Mouse (Mus musculus): ENCODE measurements around the gene Gm10382. TPM values are rescaled to one million over a fixed set of nuclear protein-coding genes. Genes with fewer than 3 reads are reported as not detected.
A peak's percentile ranks its signal among the peaks of the same experiment; 100 is the strongest.
"Not testable (repeated sequence)": the region's sequence is repeated elsewhere in the genome, so short reads cannot be mapped to it uniquely, and the experiment has no call there.

Gm10382 gene
- total RNA-seq, 4 experiments from 2014 or later, result 0.41 to 0.48 (median 0.45) TPM; not detected in 1

DNA sequence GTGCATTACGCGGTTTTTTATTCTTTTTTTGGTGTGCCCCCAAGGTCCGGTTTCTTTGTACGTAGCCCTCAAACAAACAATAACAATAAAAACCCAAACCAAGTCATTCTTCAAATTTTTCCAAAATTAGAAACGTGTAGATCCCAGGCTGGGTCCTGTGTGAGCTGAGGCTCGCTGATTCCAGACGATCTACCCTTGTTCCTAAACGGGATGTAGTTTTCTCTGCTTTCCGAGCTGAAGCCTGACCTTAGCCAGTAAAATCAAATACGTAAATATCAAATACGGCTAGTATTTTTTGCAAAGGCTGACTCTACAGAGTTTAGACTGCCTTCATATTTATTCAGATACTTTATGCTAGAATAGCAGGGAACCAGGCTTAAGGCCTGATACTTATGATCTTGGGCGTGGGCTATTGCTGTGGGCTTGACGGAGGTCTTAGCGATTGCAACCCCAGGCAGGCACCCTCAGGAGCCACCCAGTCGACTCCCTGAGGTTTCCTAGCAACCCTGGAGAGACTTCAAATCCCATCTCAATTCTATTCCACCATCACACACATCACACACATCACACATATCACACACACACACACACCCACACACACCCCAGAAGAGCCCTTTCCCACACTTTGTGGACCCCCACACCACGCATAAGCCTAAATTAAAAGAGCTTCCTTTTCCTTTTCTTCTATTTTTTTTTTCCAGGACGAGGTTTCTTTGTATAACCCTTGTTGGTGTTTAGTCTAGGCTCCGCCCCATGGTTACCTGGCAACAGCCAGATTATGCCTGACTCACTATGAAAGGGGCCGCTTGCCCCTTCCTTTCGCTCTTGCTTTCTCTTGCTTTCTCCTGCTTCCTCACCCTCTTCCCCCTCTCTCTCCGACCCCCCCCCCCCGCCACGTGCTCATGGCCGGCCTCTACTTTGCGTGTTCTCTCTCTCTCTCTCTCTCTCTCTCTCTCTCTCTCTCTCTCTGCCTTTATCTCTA is 4.8 kb downstream of the Gm10382 start:
- peak; percentile 77 for DNase-seq

DNA sequence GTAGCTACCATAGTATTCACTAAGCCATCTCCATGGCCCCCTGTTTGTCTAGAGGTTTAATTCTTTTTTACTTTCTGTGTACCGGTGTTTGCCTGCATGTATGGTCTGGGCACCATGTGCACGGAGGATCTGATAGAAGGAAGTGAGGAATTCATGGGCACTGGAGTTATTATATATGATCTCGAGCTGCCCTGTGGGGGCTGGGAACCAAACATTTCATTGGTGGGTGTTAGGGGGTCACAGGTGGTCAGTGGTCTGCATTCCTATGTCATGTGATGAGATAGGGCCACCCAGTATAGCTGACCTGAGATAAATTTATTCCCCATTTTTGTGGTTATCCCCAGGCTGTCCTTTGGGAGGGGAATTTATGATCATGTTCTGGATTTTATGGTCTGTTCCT is 5.9 kb downstream of the Gm10382 start:
- no peak for DNase-seq

DNA sequence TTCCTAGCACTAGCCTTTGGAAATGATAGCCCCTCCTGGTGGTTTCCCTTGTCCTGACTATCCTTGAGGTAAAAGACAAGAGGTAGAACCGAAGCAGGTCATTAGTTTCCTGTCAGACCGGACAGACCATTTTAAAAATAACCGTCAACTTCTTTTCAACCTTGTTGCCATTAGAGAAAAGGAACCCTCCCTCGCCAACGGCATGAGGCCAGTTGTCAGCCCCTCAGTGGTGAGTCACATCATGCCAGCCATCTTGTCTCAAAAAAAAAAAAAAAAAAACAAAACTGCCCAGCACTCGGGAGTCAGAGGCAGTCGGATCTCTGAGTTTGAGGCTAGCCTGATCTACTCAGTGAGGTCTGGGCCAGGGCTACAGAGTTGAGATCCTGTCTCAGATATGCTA is 11.8 kb downstream of the Gm10382 start:
- no peak for DNase-seq

DNA sequence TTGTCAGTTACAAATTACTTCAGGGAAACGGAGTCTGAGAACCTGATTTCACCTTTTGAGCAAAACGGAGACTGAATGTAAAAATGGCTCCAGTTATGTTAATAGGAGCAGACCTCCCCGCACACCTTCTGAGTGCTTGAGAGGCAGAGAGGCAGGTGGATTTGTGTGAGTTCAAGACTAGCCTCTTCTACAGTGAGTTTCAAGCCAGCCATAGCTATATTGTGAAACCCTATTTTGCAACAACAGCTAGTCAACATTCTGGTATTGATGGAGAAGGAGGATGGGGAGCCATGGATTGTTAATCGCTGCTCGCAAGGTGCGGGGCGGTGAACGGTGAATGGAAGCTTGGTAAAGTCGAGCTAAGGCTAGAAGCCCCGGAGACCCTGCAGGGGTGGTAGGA is 13.4 kb downstream of the Gm10382 start:
- DNase-seq, result no peak

DNA sequence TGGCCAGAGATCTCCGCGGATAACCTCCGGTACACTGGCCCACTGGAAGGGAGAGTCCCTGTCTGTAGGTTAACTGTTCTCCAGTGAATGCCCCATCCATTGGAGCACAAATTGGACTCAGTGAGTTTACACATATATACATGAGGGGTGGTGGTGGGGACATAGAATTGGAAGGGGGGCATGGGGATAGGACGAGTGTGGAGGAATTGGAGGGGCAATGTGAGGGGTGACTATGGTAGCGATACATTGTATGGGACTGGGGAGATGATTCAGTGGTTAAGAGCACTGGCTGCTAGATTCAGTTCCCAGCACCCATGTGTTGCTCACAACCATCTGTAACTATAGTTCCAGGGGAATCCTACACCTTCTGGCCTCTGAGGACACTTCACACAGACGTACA is 13.9 kb downstream of the Gm10382 start:
- DNase-seq, result no peak

DNA sequence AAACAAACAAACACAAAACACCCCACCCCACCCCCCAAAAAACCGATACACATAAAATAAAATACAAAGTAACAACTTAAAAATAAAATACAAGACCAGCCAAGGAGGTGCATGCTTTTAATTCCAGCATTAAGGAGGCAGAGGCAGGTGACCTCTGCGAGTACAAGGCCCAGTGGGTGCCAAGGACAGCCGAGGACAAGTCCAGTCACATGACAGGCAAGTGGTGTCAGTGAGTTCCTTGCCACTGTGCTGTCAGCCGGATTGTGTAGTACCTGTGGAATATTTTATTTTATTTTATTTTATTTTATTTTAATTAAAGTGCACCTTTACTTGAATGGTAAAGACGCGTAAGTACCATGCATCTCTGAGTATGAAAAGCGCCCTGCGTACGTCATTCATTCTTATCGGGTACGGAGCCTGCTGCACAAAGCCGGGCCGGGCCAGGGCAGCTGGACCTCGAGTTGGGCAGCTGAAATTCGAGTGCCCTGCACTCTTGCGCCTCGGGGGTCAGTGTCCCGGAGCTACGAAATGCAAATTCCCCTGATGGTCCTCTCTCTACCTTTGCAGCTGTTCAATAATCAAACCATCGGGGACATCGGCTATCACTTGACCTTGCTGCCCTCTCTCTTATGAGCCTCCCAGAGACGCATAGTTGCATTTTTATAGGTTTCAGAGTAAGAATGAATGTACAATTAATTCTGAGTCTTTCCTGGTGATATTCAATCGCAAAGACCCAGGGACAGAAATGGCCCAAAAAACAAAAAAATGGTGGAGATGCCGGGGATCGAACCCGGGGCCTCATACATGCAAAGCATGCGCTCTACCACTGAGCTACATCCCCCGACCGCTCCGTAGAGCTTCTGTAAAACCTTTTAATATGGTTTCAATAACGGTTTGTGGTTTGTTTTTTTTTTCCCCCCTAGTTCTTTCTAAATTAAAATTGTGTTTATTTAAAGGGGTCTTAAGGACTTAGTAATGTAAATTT is 14.7 kb downstream of the Gm10382 start:
- DNase-seq, result peak; percentile 62

DNA sequence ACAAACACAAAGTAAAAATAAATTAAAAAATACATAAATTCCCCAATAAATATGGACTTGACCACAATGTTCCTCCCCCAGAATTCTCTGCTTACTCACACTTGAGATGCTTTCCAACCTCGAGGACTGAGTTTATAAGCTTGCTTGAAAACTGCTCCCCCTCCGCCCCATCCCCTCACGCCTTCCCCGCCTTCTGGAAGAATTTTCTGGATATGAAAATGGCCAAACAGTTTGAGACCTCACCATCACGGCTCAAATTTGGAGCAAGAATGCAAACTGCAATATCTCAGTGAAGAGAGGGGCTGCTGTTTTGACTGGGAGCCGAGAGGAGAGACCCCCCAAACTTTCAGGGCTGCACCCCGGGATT is 15.4 kb downstream of the Gm10382 start:
- DNase-seq, result no peak

DNA sequence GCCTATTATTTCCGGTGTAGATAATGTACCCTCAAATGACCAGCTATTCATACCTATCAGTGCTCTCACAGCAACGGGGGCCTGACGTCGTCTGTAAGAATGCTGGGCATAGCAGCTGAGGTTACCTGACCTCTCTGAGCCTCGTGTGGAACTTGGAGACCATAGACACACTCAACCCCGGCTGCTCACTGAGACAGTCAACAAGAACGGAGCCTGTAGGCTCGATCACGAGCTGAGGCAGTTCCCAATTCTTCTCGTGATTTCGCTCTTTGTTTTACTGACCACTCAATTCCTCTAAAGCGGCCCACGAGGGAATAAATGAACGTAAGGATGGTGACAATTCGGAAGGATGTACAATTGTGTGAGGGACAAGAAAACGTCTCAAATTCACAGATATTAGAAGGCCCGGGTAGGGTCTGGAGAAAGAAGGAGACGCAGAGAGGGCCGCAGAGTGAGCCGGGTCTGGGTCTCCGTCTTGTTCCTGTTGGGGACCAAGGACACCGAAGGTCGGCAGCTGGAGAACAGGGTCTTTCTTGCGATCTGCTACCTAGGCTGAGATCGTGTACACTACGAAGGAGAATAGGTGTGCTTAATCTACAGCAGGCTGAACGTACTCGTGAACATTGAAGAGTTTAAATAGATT is 15.9 kb downstream of the Gm10382 start:
- DNase-seq, result peak; percentile 55

DNA sequence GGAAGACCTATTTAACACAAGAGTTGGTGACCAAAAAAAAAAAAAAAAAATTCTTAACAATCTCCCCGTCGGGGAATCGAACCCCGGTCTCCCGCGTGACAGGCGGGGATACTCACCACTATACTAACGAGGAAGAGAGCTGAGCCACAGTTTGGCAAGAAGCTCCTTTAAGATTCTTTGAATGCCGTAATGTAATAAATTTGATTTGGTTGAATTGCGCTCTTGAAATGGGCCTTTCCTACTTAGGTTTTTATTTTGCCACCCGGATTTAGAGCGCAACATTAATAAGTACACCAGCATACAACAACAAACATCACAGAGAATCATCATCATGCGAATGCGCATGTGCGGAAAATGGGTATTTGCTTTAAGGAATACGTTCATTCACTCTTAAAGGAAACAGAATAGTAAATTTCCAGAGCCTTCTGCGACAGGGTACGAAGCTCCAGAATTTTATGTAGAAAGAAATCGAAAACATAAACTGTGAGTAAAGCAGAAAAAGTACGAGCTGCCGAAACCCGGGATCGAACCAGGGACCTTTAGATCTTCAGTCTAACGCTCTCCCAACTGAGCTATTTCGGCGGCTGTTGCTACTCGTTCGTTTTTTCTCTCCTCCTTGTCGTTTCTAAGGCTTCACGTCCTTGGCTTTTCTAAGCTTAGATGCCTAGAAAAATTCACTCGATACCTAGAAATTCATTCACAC is 16.6 kb downstream of the Gm10382 start:
- DNase-seq, result peak; percentile 78

DNA sequence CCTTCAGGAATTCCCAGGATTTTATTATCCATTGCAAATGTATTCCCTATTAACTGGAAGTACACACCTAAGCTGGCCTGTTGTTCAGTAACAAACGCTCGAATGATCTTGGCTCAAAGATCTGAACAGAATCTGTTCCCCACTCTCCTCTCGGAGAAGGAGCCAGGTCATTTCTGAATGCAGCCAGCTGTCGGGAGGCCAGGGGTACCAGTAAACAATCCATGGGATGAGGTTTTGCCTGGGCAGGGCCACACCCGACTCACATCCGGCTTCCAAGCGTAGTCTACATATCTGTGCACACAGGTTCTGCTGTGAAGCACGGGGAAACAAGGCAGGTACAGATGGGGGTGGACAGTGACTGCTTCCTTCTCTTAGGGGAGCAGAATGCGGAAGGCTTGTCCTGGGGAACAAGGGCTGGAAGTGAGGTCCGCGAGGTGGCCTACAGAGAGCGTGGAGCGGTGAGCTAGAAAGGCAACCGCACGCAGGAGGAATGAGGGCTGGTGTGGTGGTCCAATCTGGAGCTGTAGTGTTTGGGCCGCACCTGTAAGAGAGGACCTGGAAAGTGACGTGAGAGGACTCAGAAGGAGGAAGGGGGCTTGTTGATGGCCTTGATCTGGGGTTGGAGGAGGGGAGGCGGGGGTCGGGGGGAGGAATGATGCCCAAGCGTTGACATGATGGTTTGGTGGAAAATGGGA is 17.3 kb downstream of the Gm10382 start:
- DNase-seq, result peak; percentile 63

DNA sequence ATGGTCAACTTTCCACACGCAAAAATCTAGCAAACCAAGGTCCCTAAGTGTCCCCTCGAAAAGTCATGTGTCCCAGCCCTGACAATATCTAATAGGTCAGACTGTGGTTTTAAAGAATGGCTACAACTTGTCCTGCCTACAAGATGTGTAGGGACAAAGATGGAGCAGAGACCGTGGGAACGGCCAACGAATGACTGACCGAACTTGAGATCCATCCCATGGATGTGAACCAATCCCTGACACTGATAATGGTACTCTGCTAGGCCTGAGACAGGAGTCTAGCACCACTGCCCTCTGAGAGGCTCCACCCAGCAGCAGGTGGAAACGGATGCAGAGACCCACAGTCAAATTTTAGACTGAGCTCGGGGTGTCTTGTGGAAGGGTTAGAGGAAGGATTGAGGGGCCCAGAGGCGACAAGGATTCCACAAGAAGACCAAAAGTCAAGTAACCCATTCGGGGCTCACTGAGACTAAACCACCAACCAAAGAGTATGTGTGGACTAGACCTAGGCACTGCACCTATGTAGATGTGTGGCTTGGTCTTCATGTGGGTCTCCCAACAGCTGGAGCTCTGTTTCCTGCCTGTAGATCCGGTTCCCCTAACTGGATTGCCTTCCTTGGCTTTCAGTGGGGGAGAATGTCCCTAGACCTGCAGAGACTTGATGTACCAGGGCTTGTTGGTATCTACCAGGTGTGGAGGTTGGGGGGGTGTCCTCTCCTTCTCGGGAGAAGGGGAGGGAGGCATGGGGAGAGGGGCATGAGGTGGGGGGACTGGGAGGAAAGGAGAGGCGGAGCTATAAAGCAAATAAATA is 18.1 kb downstream of the Gm10382 start:
- no peak for DNase-seq

DNA sequence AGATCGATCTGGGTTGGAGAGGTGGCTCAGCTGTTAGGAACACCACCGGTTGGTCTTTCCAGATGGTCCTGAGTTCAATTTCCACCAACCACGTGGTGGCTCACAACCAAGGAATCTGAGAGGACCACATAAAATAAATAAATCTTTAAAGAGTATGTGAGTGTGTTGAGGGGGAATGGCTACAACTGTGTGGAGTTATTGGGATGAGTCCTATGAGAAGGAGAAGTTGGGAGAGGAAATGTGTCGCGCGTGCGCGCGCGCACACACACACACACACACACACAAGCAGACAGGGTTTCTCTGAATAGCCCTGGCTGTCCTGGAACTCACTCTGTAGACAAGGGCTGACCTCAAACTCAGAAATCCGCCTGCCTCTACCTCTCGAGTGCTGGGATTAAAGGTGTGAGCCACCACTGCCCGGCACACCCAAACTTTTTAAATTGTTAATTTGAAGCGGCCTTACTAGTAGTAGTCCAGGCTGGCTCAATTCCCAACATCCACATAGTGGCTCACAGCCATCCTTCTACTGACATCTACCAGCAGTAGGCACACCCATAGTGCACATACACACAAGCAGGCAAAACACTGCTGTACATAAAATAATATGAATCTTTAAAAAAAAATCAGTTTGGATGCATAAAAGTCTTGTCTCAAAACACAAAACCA is 18.9 kb downstream of the Gm10382 start:
- no peak for DNase-seq

DNA sequence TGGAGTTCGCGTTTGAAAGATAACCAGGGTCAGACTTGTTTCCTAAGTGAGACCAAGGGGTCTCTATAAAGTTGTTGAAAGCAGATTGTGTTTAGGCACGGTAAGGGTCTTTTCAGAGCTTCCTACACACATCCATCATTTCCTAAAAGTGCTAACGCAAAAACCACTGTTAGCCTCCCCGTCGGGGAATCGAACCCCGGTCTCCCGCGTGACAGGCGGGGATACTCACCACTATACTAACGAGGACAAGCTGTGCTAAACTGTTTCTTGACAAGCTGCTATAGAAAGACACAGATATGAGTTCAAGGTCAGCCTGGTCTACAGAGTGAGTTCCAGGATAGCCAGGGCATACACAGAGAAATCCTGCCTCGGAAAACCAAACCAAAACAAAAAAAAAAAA is 19.7 kb downstream of the Gm10382 start:
- peak; percentile 78 for DNase-seq

DNA sequence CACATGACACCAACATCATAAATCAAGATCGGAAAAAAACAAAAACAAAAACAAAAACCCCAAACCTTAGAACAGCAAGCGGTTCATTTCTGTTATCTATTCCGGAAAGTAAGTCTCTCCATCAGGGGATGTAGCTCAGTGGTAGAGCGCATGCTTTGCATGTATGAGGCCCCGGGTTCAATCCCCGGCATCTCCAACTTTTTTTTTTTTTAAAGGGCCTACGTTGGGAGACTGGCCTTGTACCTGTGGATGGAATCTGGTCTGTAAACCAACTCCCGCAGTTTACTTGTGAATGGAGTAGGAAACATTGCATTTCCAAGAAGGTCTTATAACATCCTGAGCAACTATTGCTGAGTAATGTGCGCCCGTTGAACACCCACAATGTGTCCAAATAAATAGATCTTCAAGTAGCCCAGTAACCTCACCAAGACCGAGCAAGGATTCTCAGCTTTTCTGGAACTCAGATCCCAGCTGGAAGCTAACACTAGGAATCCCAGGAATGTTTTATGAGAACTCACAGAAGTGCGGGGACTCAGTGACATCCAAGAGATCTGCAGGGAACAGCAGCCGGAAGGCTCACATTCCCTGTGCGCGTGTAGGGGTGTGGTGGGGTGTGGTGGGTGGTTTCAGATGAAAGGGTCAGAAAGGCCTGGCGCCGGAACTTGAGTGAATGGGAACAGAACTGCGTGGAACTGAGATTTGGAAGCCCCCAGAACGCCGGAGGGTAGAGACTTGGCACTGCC is 20.4 kb downstream of the Gm10382 start:
- no peak for DNase-seq

DNA sequence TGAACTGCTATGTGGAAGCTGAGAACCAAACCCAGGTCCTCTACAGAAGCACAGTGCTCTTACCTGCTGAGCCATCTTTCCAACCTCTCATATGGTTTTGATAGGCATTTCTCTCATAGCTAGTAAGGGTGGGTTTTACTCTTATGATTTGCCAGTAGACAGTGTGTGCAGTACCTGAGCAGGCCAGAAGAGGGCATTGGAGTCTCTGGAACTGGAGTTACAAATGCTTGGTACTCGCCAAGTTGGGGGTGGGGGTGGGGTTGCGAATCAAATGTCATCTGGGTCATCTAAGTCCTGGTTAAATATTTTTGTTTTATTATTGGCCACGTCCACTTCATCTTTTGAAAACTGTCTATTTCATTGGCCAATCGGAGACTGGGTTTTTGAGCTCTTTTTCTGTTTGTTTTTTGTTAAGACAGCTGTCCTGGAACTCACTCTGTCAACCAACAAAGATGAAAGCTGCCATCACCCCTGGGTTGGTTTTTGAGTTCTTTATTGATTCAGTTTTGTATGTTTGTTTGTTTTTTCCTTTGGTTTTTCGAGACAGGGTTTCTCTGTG is 22.9 kb downstream of the Gm10382 start:
- no peak for DNase-seq

DNA sequence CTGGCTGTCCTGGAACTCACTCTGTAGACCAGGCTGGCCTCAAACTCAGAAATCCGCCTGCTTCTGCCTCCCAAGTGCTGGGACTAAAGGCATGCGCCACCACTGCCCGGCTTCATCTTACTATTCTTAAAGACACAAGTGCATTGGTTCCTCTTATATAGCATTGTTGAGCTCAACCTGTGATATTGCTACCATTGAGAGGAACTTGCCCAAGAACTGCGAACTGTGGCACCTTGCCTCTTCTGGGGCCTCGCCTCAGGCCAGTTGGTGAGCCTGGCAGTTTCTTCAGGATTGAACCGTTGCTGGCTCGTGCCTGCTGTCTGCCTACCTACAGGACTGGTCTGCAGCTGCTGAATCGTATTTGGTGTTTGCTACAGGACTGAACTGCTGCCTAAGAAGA is 23.4 kb downstream of the Gm10382 start:
- not testable (repeated sequence) for DNase-seq

DNA sequence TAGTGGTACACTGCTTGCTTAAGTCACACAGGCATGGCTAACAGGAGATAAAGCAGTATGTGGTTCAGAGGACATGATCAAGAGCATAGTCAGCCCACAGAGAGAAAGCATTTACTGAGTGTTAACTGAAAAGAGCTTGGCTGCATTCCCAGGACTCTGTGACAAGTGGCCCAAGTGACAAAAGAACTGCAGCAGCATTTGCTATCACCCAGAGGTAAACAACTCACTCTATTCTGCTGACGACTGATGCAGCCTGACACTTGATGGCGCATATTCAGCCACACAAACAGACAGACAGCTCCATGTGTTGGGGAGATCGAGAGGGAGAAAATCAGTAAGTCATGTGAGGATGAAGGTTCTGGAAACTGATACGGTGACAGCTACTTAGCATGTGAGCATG is 24.6 kb downstream of the Gm10382 start:
- DNase-seq, result no peak

DNA sequence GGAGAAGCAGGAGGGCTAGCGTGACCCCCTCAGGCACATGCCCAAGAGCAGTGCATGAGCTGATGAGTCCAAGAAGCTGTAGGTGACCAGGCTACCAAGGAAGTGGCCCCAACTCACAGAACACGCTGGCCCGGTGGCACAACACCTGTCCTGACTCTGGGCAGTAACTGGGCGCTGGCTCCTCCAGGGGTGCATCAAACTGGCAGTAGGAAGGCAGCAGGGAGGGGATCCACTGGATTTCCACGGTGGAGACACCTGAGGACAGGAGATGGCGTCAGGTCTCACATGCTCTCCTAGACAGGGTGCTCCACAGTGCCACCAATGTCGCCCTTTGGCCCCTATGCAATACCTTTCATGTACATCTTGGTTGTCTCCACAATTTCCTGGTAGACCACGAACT is 27.1 kb downstream of the Gm10382 start:
- DNase-seq, result no peak

DNA sequence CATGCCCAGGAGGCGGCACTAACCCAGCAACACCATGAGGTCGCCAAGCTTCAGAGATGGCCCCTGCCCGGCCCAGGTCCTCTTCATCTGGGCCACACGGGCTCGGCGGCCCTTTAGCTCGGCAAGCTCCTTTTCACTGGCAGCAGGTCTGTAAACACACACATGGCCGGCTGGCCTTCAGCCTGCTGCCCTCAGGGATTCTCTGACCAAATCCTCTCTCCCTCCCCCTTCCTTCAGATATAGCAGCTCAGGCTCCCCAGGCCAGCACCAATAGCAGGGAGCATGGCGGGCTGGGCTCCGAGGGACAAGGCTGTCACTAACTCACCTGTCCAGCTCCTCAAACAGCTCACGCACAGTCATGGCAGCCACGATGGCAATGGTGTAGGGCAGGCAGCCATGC is 29.5 kb downstream of the Gm10382 start:
- no peak for DNase-seq
